In the genomic region with DNA sequence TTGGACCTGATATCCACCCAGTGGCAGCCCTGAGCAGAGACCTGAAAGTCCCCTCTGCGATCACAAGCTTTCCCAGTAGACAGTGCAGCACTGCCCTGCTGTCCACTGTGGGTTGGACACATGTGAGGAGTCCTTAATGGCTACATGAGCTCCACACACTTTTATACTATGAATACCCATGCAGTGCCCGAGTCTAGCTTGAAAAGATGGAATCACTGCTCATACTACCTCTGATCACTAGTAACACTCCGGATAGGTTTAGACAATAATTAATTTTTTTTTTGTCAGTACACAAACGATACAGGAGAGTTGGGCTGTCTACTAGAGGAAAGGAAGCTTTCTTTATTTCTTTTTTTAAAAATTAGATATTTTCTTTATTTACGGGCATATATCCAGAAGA, we compare ENCODE assay signal across 22 mouse cellular contexts.
"Had no signal": no experiment of that assay in that cellular context is flagged by ENCODE, and none has a peak within 500 bp of the region (broad histone marks: within the 10 kb centered on the region; RNA-seq: fewer than 3 reads in every experiment).

A gene (minus strand): TSS at position 101 of the 400 bp plus-strand sequence.

- DNase-seq: heart, postnatal 10 days; heart, postnatal 14 days; heart, postnatal 36 days; heart, postnatal 4 days; kidney, adult 11 months; kidney, adult 18-20 months; kidney, adult 2 months; kidney, adult 8-10 months; kidney, adult 9 months; kidney, postnatal 10 days; kidney, postnatal 14 days; kidney, postnatal 25 days; kidney, postnatal 36 days; kidney, postnatal 4 days; layer of hippocampus, adult 9-11 months; layer of hippocampus, postnatal 36 days had no signal

- ATAC-seq: hindbrain, embryonic 16.5 days; hindbrain, postnatal 0 days; inflammation-experienced regulatory T-cells, adult 6 months; intestine, embryonic 15.5 days; intestine, embryonic 16.5 days; intestine, postnatal 0 days had no signal
